ENCODE assay signal across 16 mouse cellular contexts in the genomic region with DNA sequence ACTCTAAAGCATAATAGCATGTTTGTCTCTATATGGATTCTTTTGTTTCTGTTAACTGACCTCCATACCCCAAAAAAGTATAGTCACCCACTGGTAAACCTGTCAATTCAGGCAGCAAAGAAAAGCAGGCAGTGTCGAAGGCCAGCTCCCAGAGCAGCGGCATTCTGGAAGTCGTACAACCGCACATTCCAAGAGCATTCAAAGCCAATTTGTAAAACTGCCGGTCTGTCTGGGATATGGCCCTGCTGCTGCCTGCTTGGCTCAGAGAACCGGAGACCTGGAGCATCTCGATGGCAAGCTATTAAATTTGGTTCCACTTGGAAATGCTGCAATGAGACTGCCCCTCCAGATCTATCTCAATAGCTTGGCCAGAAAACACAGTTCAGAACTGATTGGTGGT.
DNase-seq lines count a peak whose midpoint lies in the region; ATAC-seq and TF ChIP-seq lines count a peak whose summit lies in the region.
"Had no signal": no experiment of that assay in that cellular context is flagged by ENCODE, and none has a peak within 500 bp of the region (broad histone marks: within the 10 kb centered on the region; RNA-seq: fewer than 3 reads in every experiment).

No protein-coding gene starts in this region.

- no peaks in the 10 kb centered on the region for H3K36me3 ChIP-seq in heart, embryonic 12.5 days
- no peaks in the 10 kb centered on the region for H3K36me3 ChIP-seq in midbrain, postnatal 0 days (ENCODE audit: insufficient read depth, low read length)
- H3K36me3 ChIP-seq in midbrain, embryonic 11.5 days (ENCODE audit: control insufficient read depth, insufficient read depth, low read length): no peaks in the 10 kb centered on the region
- H3K36me3 ChIP-seq: G1E; heart, embryonic 13.5 days; kidney, embryonic 15.5 days had no signal

- H3K4me2 ChIP-seq in heart, embryonic 12.5 days: no peak overlapping the region
- H3K4me2 ChIP-seq in midbrain, postnatal 0 days (ENCODE audit: low read depth, low read length, poor library complexity, severe bottlenecking): no peak overlapping the region
- no peak overlapping the region for H3K4me2 ChIP-seq in midbrain, embryonic 11.5 days
- H3K4me2 ChIP-seq: heart, embryonic 13.5 days; kidney, embryonic 15.5 days had no signal

- peak; percentile 37 for DNase-seq in cerebellum, adult 9-11 months
- DNase-seq in cerebellum, postnatal 4 days (ENCODE audit: low spot score in 2 of 2): no peak
- peak; percentile 14 to 20 for DNase-seq in heart, postnatal 14 days
- peak; percentile 10 for DNase-seq in midbrain, postnatal 0 days (ENCODE audit: low spot score)
- DNase-seq in midbrain, embryonic 11.5 days (ENCODE audit: low spot score, missing footprints): no peak
- peak; percentile 29 to 74 for DNase-seq in lung, postnatal 4 days
- no peak for DNase-seq in thymus, postnatal 25 days
- DNase-seq: cerebellum, adult 11-12 months; forebrain, postnatal 0 days; thymus, postnatal 4 days had no signal

- ATAC-seq in heart, embryonic 12.5 days (ENCODE audit: insufficient number of reproducible peaks, low FRiP score): no peak
- ATAC-seq in midbrain, postnatal 0 days (ENCODE audit: low FRiP score): no peak
- ATAC-seq in midbrain, embryonic 11.5 days (ENCODE audit: low FRiP score): no peak
- ATAC-seq: CD4-positive, CD25-positive, alpha-beta regulatory T cell, adult 4 months; forebrain, postnatal 0 days; intestine, embryonic 16.5 days had no signal

- 55% methylated on average over 7 of the region's 7 CpGs for WGBS in heart, embryonic 12.5 days
- 63% methylated on average over 7 of the region's 7 CpGs for WGBS in midbrain, postnatal 0 days
- whole genome bisulfite sequencing in midbrain, embryonic 11.5 days: 87% methylated on average over 7 of the region's 7 CpGs

- H3K4me1 ChIP-seq in heart, embryonic 12.5 days (replicated peaks): no peaks in the 10 kb centered on the region
- H3K4me1 ChIP-seq in midbrain, postnatal 0 days (ENCODE audit: insufficient read depth, low read length): no peaks in the 10 kb centered on the region
- no peaks in the 10 kb centered on the region for H3K4me1 ChIP-seq in midbrain, embryonic 11.5 days (ENCODE audit: control insufficient read depth, insufficient read depth, low read length)
- H3K4me1 ChIP-seq: kidney, embryonic 15.5 days had no signal

- H3K27me3 ChIP-seq in heart, embryonic 12.5 days (replicated peaks): no peaks in the 10 kb centered on the region; the same call in 1 of the 2 replicates
- no peaks in the 10 kb centered on the region for H3K27me3 ChIP-seq in midbrain, postnatal 0 days (ENCODE audit: insufficient read depth, low read length)
- H3K27me3 ChIP-seq in midbrain, embryonic 11.5 days (ENCODE audit: control insufficient read depth, insufficient read depth, low read length): no peaks in the 10 kb centered on the region
- H3K27me3 ChIP-seq: heart, embryonic 13.5 days; kidney, embryonic 15.5 days had no signal

- H3K4me3 ChIP-seq in heart, embryonic 12.5 days: no peak overlapping the region
- no peak overlapping the region for H3K4me3 ChIP-seq in midbrain, postnatal 0 days (ENCODE audit: low read depth, low read length)
- H3K4me3 ChIP-seq in midbrain, embryonic 11.5 days (ENCODE audit: low read depth, low read length): no peak overlapping the region
- H3K4me3 ChIP-seq: heart, embryonic 13.5 days; kidney, embryonic 15.5 days had no signal

- no peaks in the 10 kb centered on the region for H3K9me3 ChIP-seq in heart, embryonic 12.5 days (replicated peaks)
- H3K9me3 ChIP-seq in midbrain, postnatal 0 days (ENCODE audit: low read length): no peaks in the 10 kb centered on the region
- no peaks in the 10 kb centered on the region for H3K9me3 ChIP-seq in midbrain, embryonic 11.5 days (ENCODE audit: control insufficient read depth, low read length)
- H3K9me3 ChIP-seq: G1E; heart, embryonic 13.5 days; kidney, embryonic 15.5 days had no signal

- no peak overlapping the region for H3K27ac ChIP-seq in heart, embryonic 12.5 days (ENCODE audit: poor library complexity, severe bottlenecking)
- no peak overlapping the region for H3K27ac ChIP-seq in midbrain, postnatal 0 days (ENCODE audit: low read depth, low read length)
- no peak overlapping the region for H3K27ac ChIP-seq in midbrain, embryonic 11.5 days (ENCODE audit: low read depth, low read length)
- H3K27ac ChIP-seq: heart, embryonic 13.5 days; kidney, embryonic 15.5 days had no signal

- intact Hi-C loops in heart, postnatal 14 days (cut with DNase I): no loop called here

- TF ChIP-seq CTCF in midbrain, postnatal 0 days (IDR thresholded peaks at IDR 0.05): no peak

- no peak overlapping the region for H3K9ac ChIP-seq in heart, embryonic 12.5 days
- no peak overlapping the region for H3K9ac ChIP-seq in midbrain, postnatal 0 days (replicated peaks; ENCODE audit: low read length, poor library complexity, severe bottlenecking)
- no peak overlapping the region for H3K9ac ChIP-seq in midbrain, embryonic 11.5 days (ENCODE audit: low read length)
- H3K9ac ChIP-seq: forebrain, postnatal 0 days; heart, embryonic 13.5 days; kidney, embryonic 15.5 days had no signal

Comparison
In these comparisons a context has a peak if more than half of its experiments do, and no peak if none do; other contexts are left out.
1. DNase-seq: peak in cerebellum, adult 9-11 months (single experiment), heart, postnatal 14 days (2 of 2), midbrain, postnatal 0 days (single experiment) and lung, postnatal 4 days (2 of 2); none in cerebellum, postnatal 4 days (0 of 2), midbrain, embryonic 11.5 days (single experiment) and thymus, postnatal 25 days (single experiment).